Mouse (Mus musculus) cerebellum, adult 9-10 months (tissue): ENCODE measurements around the gene Dusp10.

Experiments
- DNase-seq: peaks from one replicate; pipeline ENCODE4 v3.0.0; 2022

Gene Dusp10

DNA sequence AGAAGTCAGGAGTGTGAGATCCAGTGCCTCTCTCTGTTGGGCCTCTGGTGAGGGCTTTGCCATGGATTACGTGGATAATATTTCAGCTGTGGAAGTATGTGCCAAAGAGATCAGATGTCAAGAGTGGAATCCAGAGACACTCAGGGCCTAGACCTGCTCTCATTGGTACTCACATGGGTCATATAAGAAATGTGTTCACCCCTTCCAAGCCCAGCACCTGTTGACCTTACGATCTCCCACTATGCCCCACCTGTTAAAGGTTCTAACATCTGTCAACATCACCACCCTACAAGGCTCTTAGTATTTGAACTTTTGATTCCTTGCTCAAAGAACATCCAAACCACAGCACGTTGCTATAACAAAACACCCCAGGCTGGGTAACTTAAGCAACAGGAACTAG lies 46.7 kb downstream of the Dusp10 start:
- no peak for DNase-seq

DNA sequence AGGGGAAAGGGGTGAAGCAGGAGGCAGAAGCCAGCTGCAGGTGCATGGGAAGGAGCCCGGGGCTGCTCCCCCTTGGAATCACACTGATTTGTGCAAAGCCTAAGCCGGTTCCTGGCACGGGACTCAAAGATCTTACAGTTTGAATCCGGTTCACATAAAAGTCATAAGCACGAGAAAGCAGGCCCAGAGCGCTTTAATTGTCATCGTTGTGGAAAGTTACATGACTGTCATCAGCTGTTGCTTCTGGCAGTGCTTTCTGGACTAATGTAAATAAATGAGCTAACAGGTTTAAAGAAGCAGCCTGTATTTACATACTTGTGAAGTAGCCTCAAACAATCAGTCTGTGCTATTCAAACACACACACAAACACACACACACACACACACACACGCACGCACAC lies 47.3 kb downstream of the Dusp10 start:
- DNase-seq: no peak

DNA sequence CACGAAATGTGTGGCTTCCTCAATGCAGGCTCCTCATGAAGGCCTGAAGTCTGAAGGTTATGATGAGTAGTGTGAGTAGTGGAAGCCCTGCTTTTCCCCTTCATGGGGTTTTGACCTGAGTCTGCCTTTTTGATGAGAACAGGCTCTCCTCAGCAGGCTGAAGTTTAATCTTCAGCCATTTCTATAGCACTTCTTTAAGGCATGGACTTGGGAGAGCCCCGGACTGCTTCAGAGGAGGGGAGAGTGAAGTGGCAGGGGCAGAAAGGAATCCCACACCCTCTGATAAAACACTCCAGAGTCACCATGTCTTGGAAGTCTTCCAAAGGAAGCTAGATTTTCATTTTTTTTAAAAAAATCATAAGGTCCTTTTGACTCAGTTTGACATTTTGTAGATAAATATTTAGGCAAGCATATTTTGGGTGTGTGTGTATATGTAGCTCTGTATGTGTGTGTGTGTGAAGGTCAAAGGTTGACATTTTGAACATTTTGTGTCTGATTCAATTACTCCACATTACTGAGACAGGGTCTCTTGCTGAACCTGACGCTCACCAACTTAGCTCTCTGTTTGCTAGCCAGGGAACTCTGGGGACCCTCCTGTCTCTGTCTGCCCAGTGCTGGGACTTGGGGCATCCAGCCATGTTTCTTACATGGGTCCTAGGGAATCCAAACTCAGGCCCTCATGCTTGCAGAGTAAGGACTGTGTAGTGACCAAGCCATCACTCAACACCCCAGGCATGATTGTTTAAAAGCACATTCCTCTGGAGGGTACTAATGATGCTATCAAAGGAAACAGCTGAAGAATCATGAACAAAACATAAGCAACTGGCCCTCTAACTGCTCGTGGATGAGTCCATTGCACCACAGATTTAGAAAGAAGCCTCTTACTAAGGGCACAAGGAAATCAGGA lies 48.0 kb downstream of the Dusp10 start:
- DNase-seq: no peak

DNA sequence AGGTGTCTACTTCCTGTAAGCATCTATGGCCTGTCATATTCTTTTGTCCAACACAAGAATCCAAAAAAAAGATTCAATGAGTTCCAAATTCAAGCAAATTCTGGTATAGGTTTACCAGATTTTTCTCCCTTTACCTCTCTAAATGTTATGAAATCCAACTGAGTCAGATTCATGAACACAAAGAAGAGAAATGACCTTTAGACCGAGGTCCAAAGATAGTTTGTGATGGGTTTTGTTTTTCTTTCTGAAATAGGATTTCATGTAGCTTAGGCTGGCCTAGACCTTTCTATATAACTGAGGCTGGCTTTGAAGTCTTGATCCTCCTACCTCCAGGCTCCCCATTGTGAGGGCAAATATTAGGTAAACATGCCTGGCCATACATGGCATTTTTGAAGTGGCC lies 48.8 kb downstream of the Dusp10 start:
- no peak for DNase-seq

DNA sequence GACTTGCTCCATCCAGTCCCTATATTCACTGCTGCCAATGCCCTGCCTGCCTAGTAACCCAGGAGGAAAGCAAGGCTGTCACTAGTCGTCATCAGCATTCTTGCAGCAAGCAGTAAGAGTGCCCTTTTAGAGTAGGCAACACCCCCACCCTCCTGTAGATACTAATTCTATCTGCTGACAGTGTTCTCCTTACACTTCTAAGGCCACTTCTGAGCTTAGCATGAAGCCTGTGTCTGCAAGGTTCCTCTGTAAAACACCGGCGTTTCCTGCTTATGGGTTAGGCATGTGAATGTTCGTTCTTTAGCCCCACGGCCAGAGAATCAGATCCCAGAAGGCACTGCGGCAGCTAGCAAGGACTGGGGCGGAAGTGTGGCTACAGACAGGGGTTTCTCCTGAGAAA lies 51.2 kb downstream of the Dusp10 start:
- DNase-seq: no peak

DNA sequence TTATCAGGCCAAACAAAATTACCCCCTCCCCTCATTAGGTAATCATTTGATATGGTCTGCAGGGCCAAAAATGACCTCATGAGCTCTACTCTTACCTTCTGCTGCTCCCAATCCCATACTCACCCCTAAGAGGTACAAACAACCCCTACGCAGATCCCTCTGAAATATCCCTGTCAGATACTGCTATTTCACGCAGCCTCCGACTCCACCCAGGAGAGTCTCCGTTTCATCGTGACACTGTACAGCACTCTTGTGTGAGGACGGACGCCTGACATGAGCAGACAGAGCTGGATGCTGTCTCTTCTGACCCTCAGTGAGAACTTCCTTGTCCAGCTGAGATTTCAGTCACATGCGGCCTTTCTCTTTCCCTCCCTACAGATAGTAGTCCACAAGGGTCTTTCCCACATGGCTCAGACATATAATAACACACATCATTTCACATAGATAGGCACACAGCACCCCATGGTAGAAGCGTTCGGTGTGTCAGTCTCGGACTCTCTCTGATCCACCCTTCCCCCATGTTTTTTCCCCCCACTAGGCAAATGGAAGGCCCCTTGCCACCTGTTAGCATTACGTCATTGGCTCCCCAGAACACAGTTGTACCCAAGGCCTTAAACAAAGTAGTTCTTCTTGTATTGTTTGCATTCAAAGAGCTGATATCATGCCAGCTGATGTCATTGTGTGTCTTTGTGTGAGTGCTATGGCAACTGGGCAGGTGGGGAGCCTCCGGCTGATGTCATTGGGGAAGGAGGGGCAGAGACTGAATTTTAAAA lies 52.7 kb downstream of the Dusp10 start:
- DNase-seq: no peak

DNA sequence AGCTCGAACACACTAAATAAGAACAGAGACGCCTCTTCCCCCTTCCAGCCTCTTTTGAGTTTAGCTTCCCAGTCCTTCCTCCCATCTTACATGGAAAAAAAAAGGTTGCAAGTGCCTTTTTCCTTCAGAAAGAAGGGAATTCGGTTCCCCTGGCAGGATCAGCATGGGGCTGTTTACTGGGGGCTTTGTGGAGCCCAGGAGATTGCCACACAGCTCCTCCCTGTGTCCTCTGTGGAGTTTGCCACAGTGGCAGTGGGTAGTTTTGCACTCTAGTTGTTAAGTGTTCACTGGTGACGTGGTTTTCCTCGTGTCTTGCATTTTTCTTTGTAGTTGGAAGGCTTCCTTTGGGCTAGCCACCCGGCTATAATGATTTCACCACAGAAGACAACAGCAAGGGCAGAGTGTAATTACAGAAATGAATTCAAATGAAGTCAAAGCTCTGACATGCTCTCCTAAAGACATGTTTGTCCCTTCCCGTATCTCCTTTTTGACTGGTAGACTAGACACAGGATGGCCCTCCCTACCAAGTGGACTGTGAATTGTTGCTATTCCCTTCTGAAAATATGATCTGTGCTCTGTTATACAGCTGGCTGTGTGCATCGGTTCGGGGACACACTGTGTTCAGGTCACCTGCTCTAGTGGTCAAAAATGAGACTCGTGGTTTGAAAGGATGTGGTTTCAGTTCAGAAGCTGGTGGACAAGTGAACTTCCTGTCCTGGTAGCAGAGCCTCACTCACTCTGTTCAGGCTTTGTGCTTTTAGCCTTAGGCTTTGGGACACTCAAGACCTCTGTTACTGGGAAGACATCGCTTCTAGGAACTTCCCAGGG lies 53.6 kb downstream of the Dusp10 start:
- DNase-seq: no peak

DNA sequence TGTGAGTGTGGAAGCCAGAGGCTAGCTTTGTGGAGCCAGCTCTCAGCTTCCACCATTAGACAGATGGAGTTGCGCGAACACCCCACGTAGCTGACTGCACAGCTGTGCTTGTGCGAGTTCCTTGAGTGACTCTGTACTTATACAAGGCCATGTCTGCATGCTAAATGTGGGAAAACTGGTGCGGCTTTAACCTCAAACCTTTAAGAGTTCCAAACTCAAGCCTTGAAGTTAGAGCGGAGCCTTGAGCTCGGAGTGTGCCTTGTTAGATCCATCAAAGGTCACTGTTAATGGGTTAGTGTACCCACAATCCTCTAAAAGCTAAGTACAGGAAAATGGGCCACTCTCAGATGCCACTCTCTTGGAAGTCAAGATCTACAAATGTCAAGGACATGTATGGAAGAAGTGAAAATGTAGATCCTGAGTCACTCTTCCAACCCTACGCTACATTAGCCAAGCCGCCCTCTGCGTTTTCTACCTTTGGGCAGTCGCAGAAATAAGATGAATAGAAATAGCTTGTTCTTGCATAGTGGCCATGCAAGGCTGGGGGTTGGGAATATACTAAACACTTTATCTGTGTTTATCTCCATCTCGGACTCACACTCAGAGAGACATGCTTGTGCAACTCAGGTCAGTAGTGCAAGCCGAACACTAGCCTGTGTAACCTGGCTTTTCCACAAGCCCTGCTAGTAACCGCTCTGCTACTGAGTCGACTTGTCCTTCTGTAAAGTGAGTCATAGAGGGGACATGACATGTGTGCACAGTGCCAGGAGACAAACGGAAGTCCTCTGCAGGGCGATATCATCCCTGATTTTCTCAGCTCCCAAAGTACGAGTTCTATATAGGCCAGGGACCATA lies 54.8 kb downstream of the Dusp10 start:
- no peak for DNase-seq

DNA sequence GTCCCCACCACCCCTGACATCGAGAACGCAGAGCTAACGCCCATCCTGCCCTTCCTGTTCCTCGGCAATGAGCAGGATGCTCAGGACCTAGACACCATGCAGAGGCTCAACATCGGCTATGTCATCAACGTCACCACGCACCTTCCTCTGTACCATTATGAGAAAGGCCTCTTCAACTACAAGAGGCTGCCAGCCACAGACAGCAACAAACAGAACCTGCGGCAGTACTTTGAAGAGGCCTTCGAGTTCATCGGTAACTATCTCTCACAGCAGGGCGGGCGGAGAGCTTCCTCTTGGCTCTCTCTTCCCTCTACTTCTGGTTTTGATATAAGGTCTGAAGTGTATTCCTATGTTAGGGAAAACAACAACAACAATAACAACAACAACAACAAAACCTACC lies 55.9 kb downstream of the Dusp10 start:
- DNase-seq: no peak

DNA sequence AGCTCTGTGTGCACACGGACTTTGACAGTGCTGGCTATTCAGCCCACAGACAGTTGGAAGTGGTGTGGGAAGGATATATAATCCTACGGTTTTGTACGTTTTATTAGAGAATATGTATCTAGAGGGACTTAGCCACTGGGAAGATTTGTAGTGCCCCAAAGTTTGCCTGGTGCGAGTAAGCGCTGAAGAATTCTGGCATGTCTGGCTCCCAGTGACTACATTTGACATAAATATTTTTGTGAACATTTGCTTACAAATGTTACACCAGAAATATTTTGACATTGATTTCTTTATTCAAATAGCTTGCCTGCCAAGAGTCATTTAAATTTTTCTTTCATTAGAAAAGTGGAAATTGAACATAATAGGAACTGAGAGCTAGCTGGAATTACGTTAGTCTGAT lies 63.0 kb downstream of the Dusp10 start:
- no peak for DNase-seq

DNA sequence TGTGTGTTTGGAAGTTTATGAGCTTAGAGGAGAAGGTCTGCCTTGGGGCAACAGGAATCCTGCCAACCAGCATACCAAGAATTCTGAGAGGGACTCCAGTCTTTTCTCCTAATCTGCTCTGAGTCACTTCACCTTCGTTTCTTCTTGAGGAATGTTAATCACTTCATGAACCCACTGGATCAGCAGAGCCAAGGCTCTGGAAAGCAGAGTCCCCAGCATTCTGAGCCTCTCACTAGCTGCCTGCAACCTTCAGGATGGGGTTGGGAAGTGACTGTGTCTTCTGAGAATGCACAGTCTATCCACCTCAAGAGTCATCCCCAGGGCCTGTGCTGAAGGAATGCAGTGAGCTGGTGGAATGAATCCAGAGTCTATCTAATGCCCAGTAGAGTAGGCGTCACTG lies 63.7 kb downstream of the Dusp10 start:
- DNase-seq: no peak

DNA sequence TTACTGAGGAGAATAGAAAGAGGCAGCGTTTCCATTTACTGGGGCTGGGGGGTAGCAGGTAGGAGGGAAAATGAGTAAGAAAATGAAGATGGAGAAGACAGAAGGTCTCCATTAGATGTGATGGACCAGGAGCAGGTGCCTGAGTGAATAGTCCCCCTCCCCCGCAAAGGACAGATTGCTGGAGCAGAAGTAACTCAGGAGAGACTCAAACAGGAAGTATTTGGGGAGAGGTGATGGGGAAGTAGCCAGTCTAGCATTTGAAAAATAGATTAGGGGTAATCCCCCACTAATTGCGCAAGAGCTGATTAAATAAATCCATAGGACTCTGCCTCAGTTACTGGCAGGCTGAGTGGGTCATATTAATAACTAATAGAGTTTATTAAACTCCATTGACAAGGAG lies 66.2 kb downstream of the Dusp10 start:
- DNase-seq: no peak

DNA sequence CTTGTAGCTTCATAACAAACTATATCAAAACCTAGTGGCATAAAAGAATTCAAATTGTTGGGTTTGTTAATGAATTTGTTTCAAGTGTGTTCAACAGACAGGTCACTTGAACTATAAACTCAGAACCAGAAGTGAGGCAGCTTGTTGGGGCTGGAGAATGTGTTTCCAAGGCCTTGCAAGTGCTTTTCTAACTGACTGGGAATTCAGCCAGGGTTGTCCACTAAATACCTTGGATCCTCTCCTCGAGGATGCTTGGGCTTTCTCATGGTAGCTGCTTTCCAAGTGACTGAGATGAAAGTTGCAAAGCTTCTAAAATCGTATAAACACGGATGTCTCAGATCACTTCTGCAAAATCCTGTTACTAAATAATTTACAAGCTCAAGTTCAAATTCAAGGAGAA lies 69.6 kb downstream of the Dusp10 start:
- DNase-seq: no peak

DNA sequence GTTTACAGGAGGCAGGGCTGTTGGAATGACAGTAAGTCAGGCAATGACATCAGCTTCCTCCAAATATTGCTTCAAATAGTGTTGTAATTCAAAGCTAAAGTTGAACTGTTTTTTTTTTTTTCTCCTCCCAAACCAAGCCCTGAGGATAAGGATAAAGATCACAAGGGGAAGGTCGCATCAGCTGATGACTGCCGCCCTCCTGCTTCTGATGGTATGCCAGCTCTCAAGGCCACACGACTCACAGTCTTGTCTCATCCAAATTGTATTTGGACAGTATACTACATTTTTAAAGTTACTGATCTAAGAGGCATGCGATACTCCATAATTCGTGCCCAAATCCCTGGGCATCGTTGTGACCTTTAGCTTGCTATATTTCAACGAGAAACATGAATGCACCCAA lies 70.1 kb downstream of the Dusp10 start:
- no peak for DNase-seq

DNA sequence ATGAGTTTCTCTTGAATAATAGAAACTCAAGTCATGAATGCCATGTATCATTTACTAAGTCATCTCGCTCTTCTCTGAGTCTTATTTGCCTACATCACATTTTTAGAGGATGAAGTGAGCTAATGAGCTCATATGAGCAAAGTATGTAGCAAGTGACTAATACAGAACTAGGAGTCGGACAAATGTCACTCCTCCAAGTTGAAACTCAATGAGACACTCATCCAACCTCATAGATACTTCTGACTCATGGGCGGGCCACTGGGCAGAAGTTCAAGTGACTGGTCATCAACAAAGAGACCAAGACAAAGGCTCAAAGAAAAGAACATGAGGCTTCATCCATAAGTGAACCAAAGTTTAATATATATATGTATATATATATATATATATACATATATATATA lies 71.9 kb downstream of the Dusp10 start:
- no peak for DNase-seq

DNA sequence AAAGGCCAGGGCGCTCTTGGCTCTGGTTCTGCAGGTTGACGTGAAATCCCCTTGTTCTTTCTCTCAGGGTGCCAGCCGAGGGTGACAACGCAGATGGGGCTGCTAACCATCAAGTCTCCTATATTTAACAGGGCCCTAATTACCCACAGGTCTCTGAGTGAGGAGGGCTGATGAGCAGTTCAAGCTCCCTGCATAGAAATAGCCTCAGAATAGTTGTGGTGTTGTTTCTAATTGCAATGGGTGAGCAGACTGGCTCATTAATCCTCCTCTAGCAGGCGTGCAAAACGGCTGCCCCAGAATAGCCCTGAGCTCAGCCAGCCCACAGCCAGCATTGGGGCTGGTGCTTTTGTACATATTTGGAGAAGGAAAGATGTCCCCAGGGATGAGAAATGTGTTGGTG lies 77.4 kb downstream of the Dusp10 start:
- no peak for DNase-seq

DNA sequence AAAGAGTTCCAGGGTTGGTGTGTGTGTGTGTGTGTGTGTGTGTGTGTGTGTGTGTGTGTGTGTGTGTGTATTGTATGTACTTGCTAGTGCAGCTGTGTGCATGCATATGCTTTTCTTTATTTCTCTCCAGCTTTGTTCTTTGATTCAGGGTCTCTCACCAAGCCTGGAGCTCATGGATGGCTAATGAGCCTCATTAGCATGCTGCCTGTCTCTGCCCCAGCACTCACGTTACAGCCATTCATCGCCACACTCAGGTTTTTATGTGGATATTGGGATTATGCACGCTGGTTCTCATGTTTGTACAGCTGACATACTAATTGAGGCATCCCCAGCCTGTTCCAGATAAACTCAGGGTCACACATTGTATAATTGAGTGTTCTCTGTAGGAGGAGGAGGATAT lies 81.8 kb downstream of the Dusp10 start:
- no peak for DNase-seq

DNA sequence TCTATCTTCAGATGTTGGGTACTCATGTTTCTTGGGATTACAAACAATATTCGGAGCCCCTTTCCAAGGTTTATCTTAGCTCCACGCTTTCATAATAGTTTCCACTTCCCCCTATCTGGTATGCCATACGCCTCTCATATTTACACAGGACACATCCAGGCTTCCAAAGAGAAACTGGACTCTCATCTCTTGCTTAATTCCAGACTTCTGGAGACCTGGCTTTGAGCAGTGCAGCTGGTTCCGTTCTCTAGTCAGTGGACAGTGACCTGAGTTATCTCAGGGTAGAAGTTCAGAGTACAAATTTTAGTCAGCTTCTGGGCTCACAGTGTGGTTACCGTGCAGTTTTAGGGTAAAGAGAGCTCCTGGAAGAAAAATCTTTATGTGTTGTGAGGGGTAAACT lies 87.3 kb downstream of the Dusp10 start:
- DNase-seq: no peak

DNA sequence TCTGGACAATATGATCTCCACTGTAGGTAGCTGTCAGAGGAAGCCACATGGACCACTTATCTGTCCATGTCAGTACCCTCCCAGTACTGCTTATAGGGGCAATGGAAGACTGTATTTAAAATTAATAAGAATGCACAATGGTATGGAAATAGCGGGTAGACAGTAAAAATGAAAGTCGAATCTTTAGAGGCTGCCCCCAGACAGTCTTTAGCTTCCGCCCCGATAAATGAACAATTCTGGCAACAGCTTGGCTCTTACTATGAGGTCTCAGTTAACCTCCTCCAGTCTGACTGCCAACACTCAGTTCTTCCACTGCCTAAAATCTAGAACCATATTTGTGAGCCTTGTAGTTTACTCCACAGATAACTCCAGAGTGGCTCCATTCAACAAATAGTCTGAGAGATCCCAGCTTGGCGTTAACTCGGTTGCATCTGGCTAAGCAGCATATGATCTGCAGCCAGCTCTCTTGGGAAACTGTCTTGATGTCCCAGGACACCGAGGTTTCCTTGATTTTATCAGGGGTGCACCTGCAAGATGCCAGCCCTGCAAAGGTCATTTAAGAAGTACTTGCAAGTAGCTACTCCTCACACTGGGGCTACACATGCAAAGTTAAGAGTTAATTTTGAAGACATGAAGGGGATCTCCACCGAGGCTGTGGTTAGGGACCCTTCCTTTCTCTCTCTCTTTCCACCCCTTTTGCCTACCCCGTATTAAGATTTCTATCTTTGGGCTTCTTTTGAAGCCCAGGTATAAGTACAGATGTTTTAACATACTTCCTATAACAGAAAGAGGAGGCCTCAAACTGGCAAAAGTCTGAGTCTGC lies 88.0 kb downstream of the Dusp10 start:
- no peak for DNase-seq

DNA sequence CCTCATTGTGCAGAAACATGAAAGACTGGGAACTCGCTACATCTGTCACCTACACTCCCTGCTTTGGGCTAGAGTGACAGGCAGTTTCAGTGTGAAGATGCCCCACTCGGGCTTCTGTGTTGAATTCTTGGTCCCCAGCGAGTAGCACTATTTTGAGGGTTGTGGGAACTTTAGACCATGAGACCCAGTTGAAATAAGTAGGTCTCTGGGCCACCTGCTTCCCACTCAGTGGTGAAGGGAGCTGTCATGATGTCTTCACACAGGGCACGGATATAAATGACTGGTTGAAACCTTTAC lies 88.6 kb downstream of the Dusp10 start:
- no peak for DNase-seq

DNA sequence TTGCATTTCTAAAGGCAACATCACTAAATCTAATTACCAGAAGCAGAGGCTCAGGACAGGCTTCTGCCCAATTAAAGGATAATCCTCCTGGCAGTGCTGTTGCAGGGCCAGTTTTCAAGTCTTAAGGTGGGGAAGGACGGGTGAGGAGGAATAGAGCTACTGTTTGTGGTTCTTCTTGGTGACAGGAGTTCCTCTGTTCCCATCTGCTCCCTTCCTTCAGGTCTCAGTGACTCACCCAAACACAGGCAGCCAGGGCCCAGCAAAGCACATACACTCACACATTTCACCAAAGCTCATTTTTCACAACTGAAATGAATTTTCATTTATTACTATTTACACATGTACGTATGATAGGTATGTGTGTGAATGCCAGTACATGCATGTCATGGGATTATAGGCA lies 93.7 kb downstream of the Dusp10 start:
- no peak for DNase-seq

DNA sequence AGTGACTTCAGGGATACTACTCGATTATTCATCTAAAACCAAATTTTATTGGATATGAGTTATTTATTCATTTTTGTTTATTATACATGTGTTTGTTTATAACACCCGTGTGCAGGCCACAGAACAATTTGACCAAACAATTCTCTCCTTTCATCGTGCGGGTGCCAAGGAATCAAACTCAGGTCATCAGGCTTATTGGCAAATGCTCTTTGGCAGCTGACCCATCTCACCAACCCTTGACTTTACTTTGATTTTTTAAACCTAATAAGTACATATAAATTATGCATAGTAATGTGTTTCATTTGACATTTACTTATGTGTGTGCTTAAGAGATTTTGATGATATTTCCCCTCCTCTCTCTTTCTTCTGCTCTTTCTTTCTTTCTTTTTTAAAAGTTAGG lies 94.3 kb downstream of the Dusp10 start:
- no peak for DNase-seq
